In genomic region chr6:136364430-136365098, GRCm38 (mm10) we compare ENCODE assay signal across 24 mouse cellular contexts. TPM values are rescaled to one million over a fixed set of nuclear protein-coding genes. Genes with fewer than 3 reads are reported as not detected.
A peak's percentile ranks its signal among the peaks of the same experiment; 100 is the strongest.
DNase-seq lines count a peak whose midpoint lies in the region; ATAC-seq and TF ChIP-seq lines count a peak whose summit lies in the region.
"Had no signal": no experiment of that assay in that cellular context is flagged by ENCODE, and none has a peak within 500 bp of the region (broad histone marks: within the 10 kb centered on the region; RNA-seq: fewer than 3 reads in every experiment).

No protein-coding gene starts in this region.

- WGBS in forebrain, postnatal 0 days = 62% methylated on average over 12 of the region's 12 CpGs
- 73% methylated on average over 12 of the region's 12 CpGs for WGBS in forebrain, embryonic 14.5 days
- WGBS in neural tube, embryonic 14.5 days = 74% methylated on average over 12 of the region's 12 CpGs
- 67% methylated on average over 12 of the region's 12 CpGs for WGBS in neural tube, embryonic 15.5 days

- intact Hi-C loops in left cerebral cortex, postnatal 25 days (cut with DNase I) = loop anchor here (1.0 kb wide), 1 partner anchor 465 kb away; no protein-coding TSS in a partner anchor

- no peak for TF ChIP-seq CTCF in forebrain, postnatal 0 days (IDR thresholded peaks at IDR 0.05; ENCODE audit: low read depth)

- H3K4me2 ChIP-seq in forebrain, postnatal 0 days (ENCODE audit: low read depth) = peak overlapping the region; percentile 11; the same call in 1 of the 2 replicates
- H3K4me2 ChIP-seq in forebrain, embryonic 14.5 days (ENCODE audit: low read length) = no peak overlapping the region
- H3K4me2 ChIP-seq in neural tube, embryonic 14.5 days (ENCODE audit: low read depth, low read length) = no peak overlapping the region
- H3K4me2 ChIP-seq in neural tube, embryonic 15.5 days = no peak overlapping the region
- H3K4me2 ChIP-seq: limb, embryonic 12.5 days; liver, embryonic 15.5 days; midbrain, embryonic 15.5 days; neural tube, embryonic 12.5 days had no signal

- H3K4me1 ChIP-seq in forebrain, postnatal 0 days (ENCODE audit: insufficient read depth) = peaks cover 8% of the 10 kb centered on the region; the same call in 1 of the 2 replicates
- H3K4me1 ChIP-seq in forebrain, embryonic 14.5 days (ENCODE audit: control insufficient read depth, insufficient read depth, low read length) = no peaks in the 10 kb centered on the region
- H3K4me1 ChIP-seq in neural tube, embryonic 14.5 days (ENCODE audit: control insufficient read depth, insufficient read depth, low read length) = no peaks in the 10 kb centered on the region
- peaks cover 6% of the 10 kb centered on the region; the same call in 1 of the 2 replicates for H3K4me1 ChIP-seq in neural tube, embryonic 15.5 days
- H3K4me1 ChIP-seq: limb, embryonic 12.5 days; liver, embryonic 15.5 days; midbrain, embryonic 15.5 days; neural tube, embryonic 12.5 days had no signal

- H3K27me3 ChIP-seq in forebrain, postnatal 0 days (ENCODE audit: insufficient read depth, low read length) = no peaks in the 10 kb centered on the region
- H3K27me3 ChIP-seq in forebrain, embryonic 14.5 days (replicated peaks; ENCODE audit: control insufficient read depth, insufficient read depth, low read length) = no peaks in the 10 kb centered on the region
- no peaks in the 10 kb centered on the region for H3K27me3 ChIP-seq in neural tube, embryonic 14.5 days (ENCODE audit: control insufficient read depth, insufficient read depth, low read length)
- no peaks in the 10 kb centered on the region for H3K27me3 ChIP-seq in neural tube, embryonic 15.5 days (replicated peaks)
- H3K27me3 ChIP-seq: limb, embryonic 12.5 days; liver, embryonic 15.5 days; midbrain, embryonic 15.5 days; neural tube, embryonic 12.5 days had no signal

- no peak overlapping the region for H3K4me3 ChIP-seq in forebrain, postnatal 0 days (ENCODE audit: low read depth, low read length)
- no peak overlapping the region for H3K4me3 ChIP-seq in forebrain, embryonic 14.5 days (ENCODE audit: low read depth, low read length)
- H3K4me3 ChIP-seq in neural tube, embryonic 14.5 days (ENCODE audit: low read depth, low read length) = no peak overlapping the region
- no peak overlapping the region for H3K4me3 ChIP-seq in neural tube, embryonic 15.5 days (replicated peaks)
- H3K4me3 ChIP-seq: erythroblast, embryonic 14.5 days; heart, adult 2 months; limb, embryonic 12.5 days; liver, embryonic 15.5 days; midbrain, embryonic 15.5 days; neural tube, embryonic 12.5 days had no signal

- H3K27ac ChIP-seq in forebrain, postnatal 0 days (ENCODE audit: low read depth, low read length) = peak overlapping the region; percentile 51
- H3K27ac ChIP-seq in forebrain, embryonic 14.5 days (ENCODE audit: low read depth, low read length) = no peak overlapping the region
- H3K27ac ChIP-seq in neural tube, embryonic 14.5 days (ENCODE audit: low read depth, low read length) = no peak overlapping the region
- H3K27ac ChIP-seq in neural tube, embryonic 15.5 days (replicated peaks) = no peak overlapping the region
- H3K27ac ChIP-seq: heart, adult 2 months; limb, embryonic 12.5 days; liver, embryonic 15.5 days; midbrain, embryonic 15.5 days; neural tube, embryonic 12.5 days had no signal

- H3K9ac ChIP-seq in forebrain, postnatal 0 days = no peak overlapping the region
- H3K9ac ChIP-seq in forebrain, embryonic 14.5 days (ENCODE audit: low read length) = no peak overlapping the region
- H3K9ac ChIP-seq in neural tube, embryonic 14.5 days (replicated peaks; ENCODE audit: low read depth, low read length) = no peak overlapping the region
- H3K9ac ChIP-seq in neural tube, embryonic 15.5 days (replicated peaks) = no peak overlapping the region
- H3K9ac ChIP-seq: limb, embryonic 12.5 days; liver, embryonic 15.5 days; midbrain, embryonic 15.5 days; neural tube, embryonic 12.5 days had no signal

- peak; percentile 67 for DNase-seq in forebrain, postnatal 0 days
- no peak for DNase-seq in forebrain, embryonic 14.5 days (ENCODE audit: low spot score)
- peak; percentile 49 to 86 for DNase-seq in left cerebral cortex, postnatal 25 days (ENCODE audit: low spot score in 2 of 2)
- DNase-seq in telencephalon, adult 2 months (ENCODE audit: low read depth, low spot score) = peak; percentile 67
- DNase-seq in adrenal gland, postnatal 14 days = no peak
- DNase-seq: cerebellum, adult 9-11 months; gastrocnemius, postnatal 10 days; heart, adult 2 months; lung, postnatal 14 days; thymus, adult 18-20 months had no signal

- H3K9me3 ChIP-seq in forebrain, postnatal 0 days (ENCODE audit: low read length) = no peaks in the 10 kb centered on the region
- no peaks in the 10 kb centered on the region for H3K9me3 ChIP-seq in forebrain, embryonic 14.5 days (replicated peaks; ENCODE audit: control insufficient read depth, low read length)
- no peaks in the 10 kb centered on the region for H3K9me3 ChIP-seq in neural tube, embryonic 14.5 days (ENCODE audit: control insufficient read depth, low read length)
- no peaks in the 10 kb centered on the region for H3K9me3 ChIP-seq in neural tube, embryonic 15.5 days (replicated peaks)
- H3K9me3 ChIP-seq: limb, embryonic 12.5 days; liver, embryonic 15.5 days; midbrain, embryonic 15.5 days; neural tube, embryonic 12.5 days had no signal

- ATAC-seq in forebrain, postnatal 0 days = peak; percentile 91
- ATAC-seq in forebrain, embryonic 14.5 days = no peak
- peak; percentile 61; the same call in 1 of the 2 replicates for ATAC-seq in neural tube, embryonic 14.5 days (ENCODE audit: low read depth)
- no peak for ATAC-seq in neural tube, embryonic 15.5 days (ENCODE audit: low FRiP score)
- no peak for ATAC-seq in CD4-positive, CD25-positive, alpha-beta regulatory T cell, adult 4 months
- ATAC-seq: midbrain, embryonic 15.5 days had no signal

- H3K36me3 ChIP-seq in forebrain, postnatal 0 days (ENCODE audit: insufficient read depth) = no peaks in the 10 kb centered on the region
- no peaks in the 10 kb centered on the region for H3K36me3 ChIP-seq in forebrain, embryonic 14.5 days (ENCODE audit: control insufficient read depth, insufficient read depth, low read length)
- no peaks in the 10 kb centered on the region for H3K36me3 ChIP-seq in neural tube, embryonic 14.5 days (ENCODE audit: control insufficient read depth, insufficient read depth, low read length)
- no peaks in the 10 kb centered on the region for H3K36me3 ChIP-seq in neural tube, embryonic 15.5 days
- H3K36me3 ChIP-seq: limb, embryonic 12.5 days; liver, embryonic 15.5 days; midbrain, embryonic 15.5 days; neural tube, embryonic 12.5 days had no signal

RNA-seq across cellular contexts. Expression of gene Gm8994, which starts 37.2 kb away (rescaled TPM):
- 0.14 TPM in 1 of 2 replicates, not detected in the other for total RNA-seq in forebrain, postnatal 0 days (2014; rRNA removed)
- not detected in 2 replicates for polyA plus RNA-seq in forebrain, postnatal 0 days (2015; fragmentation: Nextera tagmentation; extraction: Ambion mirVana)
- polyA plus RNA-seq in forebrain, embryonic 14.5 days (2014; fragmentation: Nextera tagmentation; extraction: Ambion mirVana) = not detected in 2 replicates
- not detected in 2 replicates for polyA plus RNA-seq in neural tube, embryonic 14.5 days (2014; fragmentation: Nextera tagmentation; extraction: Ambion mirVana)
- not detected in 2 replicates for polyA plus RNA-seq in neural tube, embryonic 15.5 days (2015; fragmentation: Nextera tagmentation; extraction: Ambion mirVana)
- not detected for total RNA-seq in left cerebral cortex, postnatal 25 days (2021)
- polyA plus RNA-seq in CD4-positive, CD25-positive, alpha-beta regulatory T cell, adult 4 months (2017; shearing (Covaris generic)) = not detected
- not detected in 2 replicates for total RNA-seq in adrenal gland, postnatal 14 days (2021)
- total RNA-seq: adrenal gland, adult 18-20 months; gastrocnemius, postnatal 10 days; heart, adult 2 months; layer of hippocampus, adult 18-20 months had no signal
- polyA plus RNA-seq: erythroblast, embryonic 14.5 days; heart, adult 2 months; heart, embryonic 16.5 days; hindbrain, embryonic 11.5 days; intestine, embryonic 14.5 days; kidney, embryonic 14.5 days; limb, embryonic 12.5 days; liver, embryonic 15.5 days; midbrain, embryonic 15.5 days; neural tube, embryonic 12.5 days had no signal

RNA-seq across cellular contexts. Expression of gene E330021D16Rik, which starts 50.8 kb away (rescaled TPM):
- 0.29 TPM in 1 of 2 replicates, not detected in the other for total RNA-seq in forebrain, postnatal 0 days (2014; rRNA removed)
- polyA plus RNA-seq in forebrain, postnatal 0 days (2015; fragmentation: Nextera tagmentation; extraction: Ambion mirVana) = not detected in 2 replicates
- not detected in 2 replicates for polyA plus RNA-seq in forebrain, embryonic 14.5 days (2014; fragmentation: Nextera tagmentation; extraction: Ambion mirVana)
- polyA plus RNA-seq in neural tube, embryonic 14.5 days (2014; fragmentation: Nextera tagmentation; extraction: Ambion mirVana) = not detected in 2 replicates
- 0.13 TPM in 1 of 2 replicates, not detected in the other for polyA plus RNA-seq in neural tube, embryonic 15.5 days (2015; fragmentation: Nextera tagmentation; extraction: Ambion mirVana)
- total RNA-seq in left cerebral cortex, postnatal 25 days (2021) = not detected
- polyA plus RNA-seq in CD4-positive, CD25-positive, alpha-beta regulatory T cell, adult 4 months (2017; shearing (Covaris generic)) = 1 to 10 TPM; 1.1 to 1.7 TPM
- not detected in 2 replicates for total RNA-seq in adrenal gland, postnatal 14 days (2021)
- total RNA-seq: adrenal gland, adult 18-20 months; gastrocnemius, postnatal 10 days; heart, adult 2 months; layer of hippocampus, adult 18-20 months had no signal
- polyA plus RNA-seq: erythroblast, embryonic 14.5 days; heart, adult 2 months; heart, embryonic 16.5 days; hindbrain, embryonic 11.5 days; intestine, embryonic 14.5 days; limb, embryonic 12.5 days; midbrain, embryonic 15.5 days; neural tube, embryonic 12.5 days had no signal

Comparison
In these comparisons a context has a peak if more than half of its experiments do, and no peak if none do; other contexts are left out.
1. ATAC-seq: peak in forebrain, postnatal 0 days (single experiment) and neural tube, embryonic 14.5 days (single experiment); none in forebrain, embryonic 14.5 days (single experiment), neural tube, embryonic 15.5 days (single experiment) and CD4-positive, CD25-positive, alpha-beta regulatory T cell, adult 4 months (single experiment).
2. DNase-seq: peak in forebrain, postnatal 0 days (single experiment), left cerebral cortex, postnatal 25 days (2 of 2) and telencephalon, adult 2 months (single experiment); none in forebrain, embryonic 14.5 days (single experiment) and adrenal gland, postnatal 14 days (single experiment).